Mouse (Mus musculus) heart, adult 8-10 months (tissue): ENCODE results near the gene Dlx3. TPM values are rescaled to one million over a fixed set of nuclear protein-coding genes. Genes with fewer than 3 reads are reported as not detected.
A peak's percentile ranks its signal among the peaks of the same experiment; 100 is the strongest.

Experiments used
- DNase-seq: peaks from one replicate; pipeline ENCODE4 v3.0.0; 2022; ENCODE audit warnings: low spot score
- total RNA-seq, 4 experiments: library from RNA; stranded (reverse); gene quantifications; 2 replicates each; pipeline ENCODE4 v1.2.4; 2022

Gene Dlx3
- total RNA-seq, result not detected

DNA sequence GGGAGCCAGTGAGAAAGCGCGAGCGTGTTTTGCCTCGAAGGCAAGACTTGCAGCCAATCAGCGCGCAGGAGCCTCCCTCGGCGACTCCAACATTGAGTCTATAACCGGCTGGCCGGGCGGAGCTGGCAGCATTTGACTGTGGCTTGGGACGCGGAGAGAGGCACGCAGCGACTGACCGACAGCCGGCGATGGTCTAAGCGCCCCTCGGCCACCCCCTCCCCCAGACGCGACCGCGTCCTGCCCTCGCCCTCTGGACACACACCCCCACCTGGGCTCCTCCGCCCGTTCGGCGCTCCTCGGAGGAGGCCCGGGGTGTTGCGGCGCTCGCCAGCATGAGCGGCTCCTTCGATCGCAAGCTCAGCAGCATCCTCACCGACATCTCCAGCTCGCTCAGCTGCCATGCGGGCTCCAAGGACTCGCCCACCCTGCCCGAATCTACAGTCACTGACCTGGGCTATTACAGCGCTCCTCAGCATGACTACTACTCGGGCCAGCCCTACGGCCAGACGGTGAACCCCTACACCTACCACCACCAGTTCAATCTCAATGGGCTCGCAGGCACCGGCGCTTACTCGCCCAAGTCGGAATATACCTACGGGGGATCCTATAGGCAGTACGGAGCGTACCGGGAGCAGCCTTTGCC, at the start of gene Dlx3:
TSS of gene Dlx3 (plus strand) at position 130 of the 643 bp plus-strand sequence.
- DNase-seq, result no peak

GRCm38 (mm10) chr11:95070140-95071107, 49.5 kb upstream of the Dlx3 start:
- DNase-seq, result no peak

DNA sequence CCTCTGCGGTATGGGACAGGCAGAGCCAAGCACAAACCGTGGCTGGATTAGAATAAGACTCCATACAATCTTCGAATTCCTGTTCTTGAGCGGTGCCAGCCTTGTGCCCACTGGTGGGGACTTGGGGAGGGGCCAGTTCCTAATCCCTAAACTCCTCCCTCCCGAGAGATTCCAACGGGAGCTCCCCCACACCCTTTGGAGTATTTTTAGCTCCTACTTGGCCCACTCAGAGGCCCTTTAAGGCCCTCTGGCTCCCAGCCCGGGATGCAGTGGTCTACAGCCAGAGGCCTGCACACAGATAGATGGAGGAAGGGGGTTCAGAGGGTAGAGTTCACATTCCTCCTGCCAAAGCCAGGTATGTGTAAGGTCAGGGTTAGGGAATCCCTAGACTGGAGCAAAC, 48.7 kb upstream of the Dlx3 start:
- DNase-seq, result peak; percentile 46

DNA sequence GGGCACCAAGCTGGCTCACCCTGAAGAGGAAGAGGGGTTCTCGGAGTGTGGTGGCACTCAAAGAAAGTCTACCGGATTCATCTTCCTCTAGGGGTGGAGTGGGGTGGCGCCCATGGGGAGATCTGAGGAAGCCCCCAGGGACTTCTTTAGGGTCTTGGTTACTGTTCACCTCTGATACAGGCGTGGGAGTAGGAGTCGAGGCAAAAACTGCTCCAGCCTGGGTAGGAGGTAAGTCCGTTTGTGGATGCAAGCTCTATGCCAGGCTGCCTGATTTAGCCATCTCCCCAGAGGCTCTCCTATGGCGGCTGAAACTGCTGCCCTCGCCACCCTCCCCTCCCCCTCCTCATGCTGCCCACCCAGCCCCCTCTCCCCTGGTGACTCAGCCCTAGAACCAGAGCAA, 47.8 kb upstream of the Dlx3 start:
- no peak for DNase-seq

- DNase-seq, result no peak
Observed at GRCm38 (mm10) chr11:95072804-95073203, 47.1 kb upstream of the Dlx3 start.

- no peak for DNase-seq
Observed at GRCm38 (mm10) chr11:95073835-95074234, 46.1 kb upstream of the Dlx3 start.

DNA sequence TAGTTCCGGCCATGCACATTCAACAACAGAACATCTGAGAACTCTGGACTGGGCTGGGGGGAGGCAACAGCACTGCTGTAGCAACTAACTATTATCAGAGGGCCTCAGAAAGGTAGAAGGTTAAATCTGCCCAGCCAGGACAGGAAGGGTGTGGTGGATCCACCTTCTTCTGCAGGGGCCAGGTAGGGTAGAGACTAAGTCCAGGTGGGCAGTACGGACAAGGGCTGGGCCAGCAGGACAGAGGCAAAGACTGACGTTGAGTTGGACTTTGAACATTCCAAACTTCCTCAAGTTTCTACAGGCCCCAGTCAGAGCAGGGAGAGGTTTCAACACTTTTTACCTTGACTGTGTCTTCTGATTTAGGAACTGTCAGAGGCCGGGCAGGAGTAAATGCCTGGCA, 45.2 kb upstream of the Dlx3 start:
- no peak for DNase-seq

- no peak for DNase-seq
Observed at GRCm38 (mm10) chr11:95075197-95076040, 44.5 kb upstream of the Dlx3 start.

DNA sequence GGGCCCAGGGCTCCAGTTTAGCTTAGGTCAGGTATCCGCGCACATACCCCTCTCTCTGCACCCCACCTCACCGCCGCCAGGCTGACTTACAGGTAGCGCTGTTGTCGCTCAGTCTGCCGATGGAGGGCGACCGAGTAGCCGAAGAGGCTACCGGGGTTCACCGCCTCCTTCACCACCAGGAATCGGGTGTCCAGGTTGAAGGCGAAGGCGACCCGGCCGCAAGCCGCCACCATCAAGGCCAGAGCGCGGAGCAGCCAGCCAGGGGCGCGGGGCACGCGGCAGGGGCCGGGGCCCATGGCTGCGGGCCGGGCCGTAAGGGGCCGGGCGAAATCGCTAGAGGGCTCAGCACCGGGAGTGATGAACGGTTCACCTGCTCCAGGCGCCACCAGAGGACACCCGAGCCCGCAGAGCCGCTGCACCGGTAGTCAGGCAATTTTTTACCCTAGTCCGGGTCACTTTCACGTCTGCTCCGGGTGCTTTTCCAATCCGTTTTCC, 43.8 kb upstream of the Dlx3 start:
- no peak for DNase-seq

DNA sequence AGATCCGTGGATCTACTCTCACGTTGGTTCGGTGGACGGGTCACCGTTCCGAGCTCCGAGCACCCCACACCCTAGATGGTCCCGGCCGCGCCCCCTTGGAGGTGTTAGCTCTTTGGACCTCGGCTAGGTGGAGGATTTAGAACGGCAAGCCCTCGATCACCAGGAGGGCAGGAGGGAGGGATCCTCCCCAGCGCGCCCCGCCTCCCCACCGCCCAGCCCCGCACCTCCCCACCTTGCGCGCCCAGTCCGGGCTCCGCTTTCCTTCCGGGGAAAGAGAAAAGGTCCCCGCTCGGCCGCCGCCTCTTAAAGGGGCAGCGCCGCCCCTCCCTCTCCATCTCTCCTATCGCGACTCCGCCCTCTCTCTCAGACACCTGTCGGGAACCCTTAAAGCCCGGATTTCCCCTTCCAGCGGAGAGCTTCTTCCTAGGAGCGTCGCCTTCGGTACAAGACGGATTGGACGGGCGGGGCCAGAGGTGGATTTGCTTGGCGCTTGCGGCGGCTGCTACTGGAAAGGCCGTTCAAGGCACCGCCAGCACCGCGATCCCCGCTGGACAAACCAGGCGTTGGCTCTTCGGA, 43.3 kb upstream of the Dlx3 start, which contains the start of gene Itga3:
TSS of gene Itga3 (minus strand) at position 266 of the 576 bp plus-strand sequence.
- peak; percentile 62 for DNase-seq

GRCm38 (mm10) chr11:95077956-95078355, 42.0 kb upstream of the Dlx3 start:
- DNase-seq, result no peak

- DNase-seq, result no peak
Observed at GRCm38 (mm10) chr11:95079256-95079875, 40.6 kb upstream of the Dlx3 start.

DNA sequence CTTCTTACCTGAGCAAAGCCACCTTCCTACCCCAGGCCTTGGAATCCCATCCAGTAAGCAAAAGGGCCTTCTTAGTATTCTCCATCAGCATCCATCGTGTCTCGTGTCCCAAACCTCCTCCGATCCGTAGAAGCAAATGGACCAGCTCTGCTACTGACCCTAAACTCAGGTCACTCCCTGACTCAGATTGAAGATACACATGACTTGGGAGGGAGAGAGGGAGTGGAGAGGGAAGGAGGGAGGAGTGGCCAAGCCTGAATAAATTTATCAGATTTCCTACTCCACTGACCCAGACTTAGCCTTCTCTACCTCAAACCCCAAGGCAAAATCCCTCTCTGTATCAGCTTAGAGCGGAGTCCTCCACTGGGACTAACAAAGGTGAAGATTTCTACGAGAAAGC, 39.1 kb upstream of the Dlx3 start:
- no peak for DNase-seq

DNA sequence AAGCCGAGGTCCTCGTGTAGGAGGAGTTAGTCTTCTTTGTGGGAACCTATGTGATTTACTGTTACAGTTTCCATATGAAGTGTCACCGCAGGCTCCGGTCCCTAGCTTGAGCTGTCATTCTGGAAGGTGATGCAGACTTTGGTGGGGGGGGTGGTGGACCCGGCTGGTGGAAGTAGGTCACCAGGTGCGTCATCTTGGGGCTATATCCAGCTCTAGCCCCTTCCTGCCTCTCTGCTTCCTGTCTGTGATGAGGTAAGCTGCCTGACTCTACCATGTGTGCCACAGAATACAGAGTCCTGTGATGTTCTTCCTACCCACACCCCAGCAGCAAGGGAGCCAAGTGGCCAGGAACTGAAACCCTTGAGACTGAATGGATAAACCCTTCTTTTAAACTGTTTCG, 37.0 kb upstream of the Dlx3 start:
- no peak for DNase-seq

- no peak for DNase-seq
Observed at GRCm38 (mm10) chr11:95084175-95084574, 35.7 kb upstream of the Dlx3 start.

DNA sequence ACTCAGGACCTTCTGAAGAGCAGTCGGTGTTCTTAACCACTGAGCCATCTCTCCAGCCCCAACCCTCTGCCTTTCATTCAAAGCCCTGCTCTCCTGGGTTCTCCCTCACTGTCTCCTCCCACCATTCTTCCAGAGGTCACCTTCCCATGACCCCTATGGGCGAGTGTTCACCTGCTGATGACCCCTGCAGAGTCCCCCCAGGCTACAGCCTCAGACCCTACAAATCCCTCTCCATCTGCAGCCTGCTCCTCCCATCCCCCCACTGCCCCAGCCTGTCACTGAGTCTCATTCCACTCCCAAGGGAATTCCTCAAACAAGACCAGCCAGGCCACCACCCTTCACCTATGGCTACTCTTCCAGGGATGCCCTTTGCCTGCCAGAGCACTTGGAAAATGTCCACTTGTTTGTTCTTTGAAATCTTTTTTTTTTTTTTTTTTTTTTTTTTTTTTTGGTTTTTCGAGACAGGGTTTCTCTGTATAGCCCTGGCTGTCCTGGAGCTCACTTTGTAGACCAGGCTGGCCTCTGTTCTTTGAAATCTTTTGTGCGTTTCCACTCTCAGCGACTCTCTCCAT, 35.0 kb upstream of the Dlx3 start:
- DNase-seq, result no peak

DNA sequence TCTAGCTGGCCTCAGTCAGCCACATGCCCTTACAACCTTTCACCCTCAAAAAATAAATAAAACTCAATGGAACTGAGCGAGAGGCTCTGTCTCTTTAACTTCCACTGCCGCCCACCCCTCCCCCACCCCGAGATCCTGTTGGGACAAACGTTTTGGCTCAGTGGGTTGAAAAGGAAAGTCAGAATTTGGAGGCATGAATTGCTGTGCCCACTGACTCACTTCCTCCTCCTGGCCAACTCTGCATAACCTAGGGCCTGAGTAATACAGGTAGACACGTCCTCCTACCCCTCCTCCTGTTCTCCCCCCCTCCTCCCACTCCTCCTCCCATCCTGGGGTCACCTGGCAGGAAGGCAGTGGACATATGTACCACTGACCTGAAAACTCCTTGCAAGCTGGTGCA, 34.2 kb upstream of the Dlx3 start:
- no peak for DNase-seq

GRCm38 (mm10) chr11:95086229-95086628, 33.7 kb upstream of the Dlx3 start:
- DNase-seq, result no peak

DNA sequence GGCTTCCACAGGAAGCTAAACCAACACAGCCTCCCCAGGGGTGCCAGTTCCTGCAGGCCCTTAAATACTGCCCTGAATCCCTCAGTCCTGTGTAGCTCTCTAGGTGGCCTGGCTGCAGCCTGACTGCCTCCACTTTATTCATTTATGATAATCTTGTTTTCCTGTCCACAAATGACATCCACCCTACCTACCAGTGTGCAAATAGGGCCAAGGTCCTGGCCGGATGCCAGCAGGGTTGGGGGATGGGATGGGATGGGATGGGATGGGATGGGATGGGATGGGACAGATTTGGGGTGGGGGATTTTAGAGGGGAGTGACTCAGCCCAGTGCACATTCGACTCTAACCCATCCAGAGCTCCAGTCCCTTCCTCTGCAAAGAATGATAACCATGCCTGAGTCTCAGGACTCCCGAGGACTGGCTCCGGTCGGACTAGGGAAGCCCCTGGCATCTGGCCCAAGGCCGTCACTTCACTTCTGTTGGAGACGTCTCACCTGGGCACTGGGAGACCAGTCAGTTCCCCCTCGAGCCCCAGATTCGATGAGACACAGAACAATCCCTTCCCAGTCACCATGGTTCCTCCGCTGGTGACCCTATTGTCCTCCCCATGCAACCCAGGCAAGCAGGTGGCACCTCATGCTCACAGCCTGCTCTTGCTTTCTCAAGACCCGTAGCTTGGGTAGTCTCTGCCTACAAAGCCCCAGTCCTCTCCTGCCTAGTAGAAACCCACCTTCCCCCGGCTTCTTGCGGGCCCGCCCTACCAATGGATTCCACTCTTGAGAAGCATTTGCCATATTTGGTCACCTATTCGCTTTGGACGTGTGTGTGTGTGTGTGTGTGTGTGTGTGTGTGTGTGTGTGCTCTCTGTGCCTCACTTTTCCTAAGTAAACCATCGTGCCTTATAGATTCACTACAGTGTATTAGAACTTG, 32.4 kb upstream of the Dlx3 start:
- DNase-seq, result no peak
